ENCODE assay signal across 7 mouse cellular contexts in the genomic region with DNA sequence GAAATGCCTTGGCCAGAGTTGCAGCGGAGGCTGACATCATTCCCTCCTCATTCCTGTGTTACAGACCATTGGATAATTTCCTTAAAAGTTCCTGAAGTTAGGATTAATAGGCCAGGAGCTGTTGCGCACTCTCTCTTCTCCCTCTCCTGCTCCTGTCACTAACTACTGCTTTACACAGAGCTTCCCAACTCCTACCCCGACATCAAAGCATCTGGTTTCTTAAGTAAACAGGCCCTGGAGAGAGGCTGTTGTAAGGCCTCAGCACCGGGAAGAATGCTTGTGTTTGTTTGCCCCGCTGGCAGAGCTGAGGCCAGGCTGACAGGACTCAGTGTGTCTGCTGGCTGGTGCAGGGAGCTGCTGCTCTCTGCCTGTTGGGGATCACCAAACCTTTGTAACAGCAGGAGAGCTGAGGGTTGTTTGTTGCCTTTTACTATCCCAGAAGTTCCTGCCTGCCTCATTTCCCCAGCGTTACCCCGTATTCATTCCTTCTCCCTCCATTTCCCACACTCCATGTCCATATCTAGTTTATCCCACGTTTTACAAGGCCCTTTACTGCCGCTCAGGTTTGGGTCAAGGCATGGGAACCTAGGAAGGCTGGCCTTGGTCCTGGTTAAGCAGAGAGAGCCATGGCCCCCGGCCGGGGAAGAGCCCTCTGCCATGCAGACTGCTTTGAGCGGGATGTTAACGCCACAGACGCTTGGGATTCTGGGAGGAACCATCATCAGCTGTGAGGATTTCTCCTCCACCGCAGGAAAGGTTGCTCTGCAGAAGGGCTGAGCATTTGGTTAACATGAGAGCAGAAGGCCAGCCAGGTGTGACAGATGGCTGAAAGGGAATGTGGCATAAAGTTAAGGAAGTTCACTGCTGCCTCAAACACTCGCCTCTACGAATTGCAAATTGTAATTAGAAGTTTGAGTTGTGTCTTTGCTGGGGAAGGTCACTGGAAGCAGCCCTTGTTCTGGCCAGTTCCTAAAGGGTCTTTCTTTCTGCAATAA. TPM values are rescaled to one million over a fixed set of nuclear protein-coding genes. Genes with fewer than 3 reads are reported as not detected.
A peak's percentile ranks its signal among the peaks of the same experiment; 100 is the strongest.
DNase-seq lines count a peak whose midpoint lies in the region; ATAC-seq and TF ChIP-seq lines count a peak whose summit lies in the region.

No protein-coding gene starts in this region.

- H3K27ac ChIP-seq in forebrain, embryonic 11.5 days (ENCODE audit: low read depth, low read length), result no peak overlapping the region
- peak overlapping the region; percentile 73 for H3K27ac ChIP-seq in kidney, postnatal 0 days

- peak overlapping the region; percentile 18; the same call in 1 of the 2 replicates for H3K4me2 ChIP-seq in forebrain, embryonic 11.5 days (ENCODE audit: low read depth, low read length, severe bottlenecking)
- 0 out of 2 replicates have a peak overlapping the region, but pooled peaks have one; percentile 18 for H3K4me2 ChIP-seq in kidney, postnatal 0 days (ENCODE audit: low read length)

- no peaks in the 10 kb centered on the region for H3K9me3 ChIP-seq in megakaryocyte, embryonic 14.5 days
- H3K9me3 ChIP-seq in forebrain, embryonic 11.5 days (ENCODE audit: control insufficient read depth, low read length), result no peaks in the 10 kb centered on the region
- H3K9me3 ChIP-seq in kidney, postnatal 0 days (replicated peaks; ENCODE audit: low read length), result no peaks in the 10 kb centered on the region

- peaks cover 1% of the 10 kb centered on the region for H3K27me3 ChIP-seq in megakaryocyte, embryonic 14.5 days (replicated peaks)
- H3K27me3 ChIP-seq in forebrain, embryonic 11.5 days (ENCODE audit: control insufficient read depth, insufficient read depth, low read length), result no peaks in the 10 kb centered on the region
- no peaks in the 10 kb centered on the region for H3K27me3 ChIP-seq in kidney, postnatal 0 days (ENCODE audit: insufficient read depth, low read length)

- WGBS in forebrain, embryonic 11.5 days, result 22% methylated on average over 17 of the region's 17 CpGs
- 27% methylated on average over 17 of the region's 17 CpGs for WGBS in kidney, postnatal 0 days

- TF ChIP-seq CTCF in kidney, postnatal 0 days (IDR thresholded peaks at IDR 0.05; ENCODE audit: low read depth), result no peak

- DNase-seq in forebrain, embryonic 11.5 days (ENCODE audit: low spot score), result no peak
- peak; percentile 72 for DNase-seq in kidney, postnatal 0 days (ENCODE audit: low spot score)
- peak; percentile 66 to 87 for DNase-seq in lung, postnatal 4 days
- no peak for DNase-seq in thymus, adult 18-20 months

- H3K4me3 ChIP-seq in megakaryocyte, embryonic 14.5 days (replicated peaks), result peak overlapping the region; percentile 35
- no peak overlapping the region for H3K4me3 ChIP-seq in forebrain, embryonic 11.5 days (ENCODE audit: low read depth, low read length)
- no peak overlapping the region for H3K4me3 ChIP-seq in kidney, postnatal 0 days (replicated peaks; ENCODE audit: low read depth, low read length)

- H3K9ac ChIP-seq in forebrain, embryonic 11.5 days (ENCODE audit: low read length), result peak overlapping the region; percentile 33; the same call in 1 of the 2 replicates
- peak overlapping the region; percentile 18; the same call in 1 of the 2 replicates for H3K9ac ChIP-seq in kidney, postnatal 0 days (ENCODE audit: low read depth, low read length)

- no peak for ATAC-seq in megakaryocyte, adult 5-6 weeks (ENCODE audit: poor library complexity, severe bottlenecking)
- ATAC-seq in forebrain, embryonic 11.5 days (replicated peaks; ENCODE audit: low FRiP score), result no peak
- ATAC-seq in kidney, postnatal 0 days (replicated peaks; ENCODE audit: low FRiP score, low read depth), result no peak
- ATAC-seq in activated CD4-positive, CD25-positive, alpha-beta regulatory T cell, adult 4 months, result no peak

- peaks cover 78% of the 10 kb centered on the region for H3K4me1 ChIP-seq in megakaryocyte, embryonic 14.5 days
- H3K4me1 ChIP-seq in forebrain, embryonic 11.5 days (replicated peaks; ENCODE audit: control insufficient read depth, insufficient read depth, low read length), result peaks cover 29% of the 10 kb centered on the region
- peaks cover 40% of the 10 kb centered on the region for H3K4me1 ChIP-seq in kidney, postnatal 0 days (replicated peaks; ENCODE audit: insufficient read depth, low read length)

- peaks cover 26% of the 10 kb centered on the region for H3K36me3 ChIP-seq in megakaryocyte, embryonic 14.5 days (replicated peaks; ENCODE audit: low read length)
- H3K36me3 ChIP-seq in forebrain, embryonic 11.5 days (ENCODE audit: control insufficient read depth, insufficient read depth, low read length), result no peaks in the 10 kb centered on the region
- no peaks in the 10 kb centered on the region for H3K36me3 ChIP-seq in kidney, postnatal 0 days (ENCODE audit: insufficient read depth, low read length)

RNA-seq across cellular contexts. Expression of a gene that starts 4.2 kb away (rescaled TPM):
- 11.0 and 16.3 TPM in 2 replicates for polyA plus RNA-seq in megakaryocyte, embryonic 14.5 days (2012; ENCODE audit: insufficient read depth, low replicate concordance)
- 80.7 and 83.8 TPM in 2 replicates for total RNA-seq in megakaryocyte, adult 5-6 weeks (2015)
- 76.4 and 87.8 TPM in 2 replicates for total RNA-seq in megakaryocyte, adult 5-6 weeks (2017)
- 28.9 and 31.3 TPM in 2 replicates for polyA plus RNA-seq in forebrain, embryonic 11.5 days (2014; fragmentation: Nextera tagmentation; extraction: Ambion mirVana)
- 11.7 and 12.4 TPM in 2 replicates for polyA plus RNA-seq in kidney, postnatal 0 days (2015; fragmentation: Nextera tagmentation; extraction: Ambion mirVana)
- under 1 TPM in 1 of 2 experiments, not detected in 1; 0.07 TPM for polyA plus RNA-seq in activated CD4-positive, CD25-positive, alpha-beta regulatory T cell, adult 4 months (2017; shearing (Covaris generic))

RNA-seq across cellular contexts. Expression of a gene that starts 31.4 kb away (rescaled TPM):
- polyA plus RNA-seq in megakaryocyte, embryonic 14.5 days (2012; ENCODE audit: insufficient read depth, low replicate concordance), result 6.0 TPM in 1 of 2 replicates, not detected in the other
- total RNA-seq in megakaryocyte, adult 5-6 weeks (2015), result 160 and 172 TPM in 2 replicates
- total RNA-seq in megakaryocyte, adult 5-6 weeks (2017), result 146 and 158 TPM in 2 replicates
- polyA plus RNA-seq in forebrain, embryonic 11.5 days (2014; fragmentation: Nextera tagmentation; extraction: Ambion mirVana), result 277 and 297 TPM in 2 replicates
- polyA plus RNA-seq in kidney, postnatal 0 days (2015; fragmentation: Nextera tagmentation; extraction: Ambion mirVana), result 254 and 255 TPM in 2 replicates
- polyA plus RNA-seq in activated CD4-positive, CD25-positive, alpha-beta regulatory T cell, adult 4 months (2017; shearing (Covaris generic)), result 100 to 1,000 TPM; 196 to 245 TPM

Comparison
In these comparisons a context has a peak if more than half of its experiments do, and no peak if none do; other contexts are left out.
1. DNase-seq: peak in kidney, postnatal 0 days (single experiment) and lung, postnatal 4 days (2 of 2); none in forebrain, embryonic 11.5 days (single experiment) and thymus, adult 18-20 months (0 of 2).
2. RNA of a gene that starts 4.2 kb away (polyA plus RNA-seq): 28.9 to 31.3 TPM in forebrain, embryonic 11.5 days, 11.7 to 12.4 TPM in kidney, postnatal 0 days and 11.0 to 16.3 TPM in megakaryocyte, embryonic 14.5 days; 0.07 TPM in activated CD4-positive, CD25-positive, alpha-beta regulatory T cell, adult 4 months; every median in the first group is over 10 times any median in the second.
3. RNA of a gene that starts 31.4 kb away (polyA plus RNA-seq): 277 to 297 TPM in forebrain, embryonic 11.5 days, 254 to 255 TPM in kidney, postnatal 0 days and 196 to 245 TPM in activated CD4-positive, CD25-positive, alpha-beta regulatory T cell, adult 4 months; 6.0 TPM in megakaryocyte, embryonic 14.5 days; every median in the first group is over 10 times any median in the second.